Mouse (Mus musculus): ENCODE measurements around the gene Ppef1. TPM values are rescaled to one million over a fixed set of nuclear protein-coding genes. Genes with fewer than 3 reads are reported as not detected.

The Ppef1 gene
- polyA plus RNA-seq, 1 experiment from 2014 or later: 6.7 TPM

GRCm38 (mm10) chrX:160669992-160670391 lies 65.6 kb downstream of the Ppef1 start:
- Histone ChIP-seq H3K4me1 (no peaks in the 10 kb centered on the region), H3K36me3 (no peaks in the 10 kb centered on the region), H3K4me3 (no peak overlapping the region), H3K4me2 (replicated peaks) (no peak overlapping the region), H3K9ac (no peak overlapping the region), H3K27ac (no peak overlapping the region), H3K27me3 (replicated peaks) (no peaks in the 10 kb centered on the region), H3K9me3 (no peaks in the 10 kb centered on the region)
- ATAC-seq (ENCODE audit: low FRiP score, low read depth): no peak
- WGBS: 78% methylated on average over 1 of the region's 1 CpGs

- H3K27ac ChIP-seq: no peak overlapping the region
These were observed 124.5 kb downstream of the Ppef1 start for GRCm38 (mm10) chrX:160610882-160611644.

GRCm38 (mm10) chrX:160610482-160610881 lies 125.1 kb downstream of the Ppef1 start:
- H3K4me1 ChIP-seq: no peaks in the 10 kb centered on the region
- H3K36me3 ChIP-seq: no peaks in the 10 kb centered on the region
- no peak overlapping the region for H3K4me2 ChIP-seq (replicated peaks)
- no peak for ATAC-seq (ENCODE audit: low FRiP score, low read depth)
- H3K27me3 ChIP-seq (replicated peaks): no peaks in the 10 kb centered on the region
- no peak overlapping the region for H3K9ac ChIP-seq
- H3K4me3 ChIP-seq: no peak overlapping the region
- H3K9me3 ChIP-seq: no peaks in the 10 kb centered on the region
- no peak overlapping the region for H3K27ac ChIP-seq
- 56% methylated on average over 2 of the region's 2 CpGs for WGBS

More at GRCm38 (mm10) chrX:160610882-160611644, 124.5 kb downstream of the Ppef1 start:
- ATAC-seq (ENCODE audit: low FRiP score, low read depth): peak; percentile 72
- Histone ChIP-seq H3K9ac (no peak overlapping the region), H3K36me3 (no peaks in the 10 kb centered on the region), H3K4me2 (replicated peaks) (no peak overlapping the region), H3K27me3 (replicated peaks) (no peaks in the 10 kb centered on the region), H3K4me3 (no peak overlapping the region), H3K4me1 (no peaks in the 10 kb centered on the region), H3K9me3 (no peaks in the 10 kb centered on the region)
- 28% methylated on average over 4 of the region's 4 CpGs for WGBS

GRCm38 (mm10) chrX:160609849-160610248 lies 125.7 kb downstream of the Ppef1 start:
- WGBS: 32% methylated on average over 3 of the region's 3 CpGs
- no peak overlapping the region for H3K4me2 ChIP-seq (replicated peaks)
- H3K9me3 ChIP-seq: no peaks in the 10 kb centered on the region

GRCm38 (mm10) chrX:160603981-160604541 lies 131.5 kb downstream of the Ppef1 start:
- H3K4me3 ChIP-seq: no peak overlapping the region
- no peaks in the 10 kb centered on the region for H3K9me3 ChIP-seq
- H3K27ac ChIP-seq: no peak overlapping the region
- H3K27me3 ChIP-seq (replicated peaks): peaks cover 8% of the 10 kb centered on the region; the same call in 1 of the 2 replicates
- peaks cover 7% of the 10 kb centered on the region for H3K4me1 ChIP-seq
- no peak overlapping the region for H3K9ac ChIP-seq
- WGBS: 59% methylated on average over 6 of the region's 6 CpGs
- H3K4me2 ChIP-seq (replicated peaks): no peak overlapping the region
- H3K36me3 ChIP-seq: no peaks in the 10 kb centered on the region
- no peak for ATAC-seq (ENCODE audit: low FRiP score, low read depth)

More at GRCm38 (mm10) chrX:160609849-160610248, 125.7 kb downstream of the Ppef1 start:
- Histone ChIP-seq H3K36me3 (no peaks in the 10 kb centered on the region), H3K9ac (no peak overlapping the region), H3K27ac (no peak overlapping the region), H3K4me3 (no peak overlapping the region), H3K27me3 (replicated peaks) (no peaks in the 10 kb centered on the region), H3K4me1 (no peaks in the 10 kb centered on the region)
- ATAC-seq (ENCODE audit: low FRiP score, low read depth): no peak

- no peak overlapping the region for H3K27ac ChIP-seq
- H3K9me3 ChIP-seq: no peaks in the 10 kb centered on the region
- H3K36me3 ChIP-seq: no peaks in the 10 kb centered on the region
- peaks cover 8% of the 10 kb centered on the region; the same call in 1 of the 2 replicates for H3K27me3 ChIP-seq (replicated peaks)
- 87% methylated on average over 2 of the region's 2 CpGs for WGBS
- no peak overlapping the region for H3K4me2 ChIP-seq (replicated peaks)
- H3K4me1 ChIP-seq: peaks cover 13% of the 10 kb centered on the region
- H3K9ac ChIP-seq: no peak overlapping the region
- no peak overlapping the region for H3K4me3 ChIP-seq
- no peak for ATAC-seq (ENCODE audit: low FRiP score, low read depth)
These were observed 132.2 kb downstream of the Ppef1 start for GRCm38 (mm10) chrX:160603316-160603715.

GRCm38 (mm10) chrX:160602770-160603169 lies 132.8 kb downstream of the Ppef1 start:
- Histone ChIP-seq H3K4me3 (no peak overlapping the region), H3K27ac (no peak overlapping the region), H3K9me3 (no peaks in the 10 kb centered on the region), H3K36me3 (no peaks in the 10 kb centered on the region), H3K4me2 (replicated peaks) (no peak overlapping the region), H3K4me1 (peaks cover 16% of the 10 kb centered on the region), H3K27me3 (replicated peaks) (peaks cover 8% of the 10 kb centered on the region; the same call in 1 of the 2 replicates), H3K9ac (no peak overlapping the region)
- WGBS: 90% methylated on average over 1 of the region's 1 CpGs
- ATAC-seq (ENCODE audit: low FRiP score, low read depth): no peak

- H3K27ac ChIP-seq: no peak overlapping the region
- H3K4me1 ChIP-seq: peaks cover 16% of the 10 kb centered on the region
- no peak overlapping the region for H3K4me2 ChIP-seq (replicated peaks)
- no peaks in the 10 kb centered on the region for H3K36me3 ChIP-seq
- H3K9ac ChIP-seq: no peak overlapping the region
- no peak overlapping the region for H3K4me3 ChIP-seq
- peaks cover 8% of the 10 kb centered on the region; the same call in 1 of the 2 replicates for H3K27me3 ChIP-seq (replicated peaks)
- H3K9me3 ChIP-seq: no peaks in the 10 kb centered on the region
- ATAC-seq (ENCODE audit: low FRiP score, low read depth): no peak
- 60% methylated on average over 3 of the region's 3 CpGs for WGBS
These were observed 134.5 kb downstream of the Ppef1 start for GRCm38 (mm10) chrX:160601053-160601452.

GRCm38 (mm10) chrX:160598562-160599458 lies 136.8 kb downstream of the Ppef1 start:
- Histone ChIP-seq H3K4me1 (peaks cover 16% of the 10 kb centered on the region), H3K4me3 (no peak overlapping the region), H3K27me3 (replicated peaks) (peaks cover 5% of the 10 kb centered on the region; the same call in 1 of the 2 replicates), H3K27ac (peak overlapping the region; percentile 26; the same call in 1 of the 2 replicates), H3K9me3 (no peaks in the 10 kb centered on the region), H3K36me3 (no peaks in the 10 kb centered on the region), H3K4me2 (replicated peaks) (no peak overlapping the region), H3K9ac (no peak overlapping the region)
- peak; percentile 88 for ATAC-seq (ENCODE audit: low FRiP score, low read depth)
- 56% methylated on average over 3 of the region's 3 CpGs for WGBS

GRCm38 (mm10) chrX:160598055-160598454 lies 137.5 kb downstream of the Ppef1 start:
- H3K36me3 ChIP-seq: no peaks in the 10 kb centered on the region
- no peak overlapping the region for H3K4me3 ChIP-seq
- no peak overlapping the region for H3K27ac ChIP-seq
- H3K4me2 ChIP-seq (replicated peaks): no peak overlapping the region
- no peak overlapping the region for H3K9ac ChIP-seq
- H3K4me1 ChIP-seq: peaks cover 16% of the 10 kb centered on the region
- ATAC-seq (ENCODE audit: low FRiP score, low read depth): 0 out of 2 replicates have a peak, but pooled peaks have one; percentile 21
- 67% methylated on average over 2 of the region's 2 CpGs for WGBS
- H3K9me3 ChIP-seq: no peaks in the 10 kb centered on the region
- H3K27me3 ChIP-seq (replicated peaks): 0 out of 2 replicates have a peak, but pooled peaks cover 3% of the 10 kb centered on the region

- no peaks in the 10 kb centered on the region for H3K9me3 ChIP-seq
- no peaks in the 10 kb centered on the region for H3K4me1 ChIP-seq
- 76% methylated on average over 6 of the region's 6 CpGs for WGBS
- H3K27ac ChIP-seq: no peak overlapping the region
- no peak overlapping the region for H3K4me3 ChIP-seq
- ATAC-seq (ENCODE audit: low FRiP score, low read depth): no peak
- H3K4me2 ChIP-seq (replicated peaks): no peak overlapping the region
- H3K27me3 ChIP-seq (replicated peaks): no peaks in the 10 kb centered on the region
- no peaks in the 10 kb centered on the region for H3K36me3 ChIP-seq
- H3K9ac ChIP-seq: no peak overlapping the region
These were observed 142.6 kb downstream of the Ppef1 start for GRCm38 (mm10) chrX:160592933-160593332.

GRCm38 (mm10) chrX:160590147-160590546 lies 145.4 kb downstream of the Ppef1 start:
- H3K27me3 ChIP-seq (replicated peaks): no peaks in the 10 kb centered on the region
- H3K9me3 ChIP-seq: no peaks in the 10 kb centered on the region
- no peak overlapping the region for H3K4me2 ChIP-seq (replicated peaks)
- ATAC-seq (ENCODE audit: low FRiP score, low read depth): no peak
- H3K4me3 ChIP-seq: no peak overlapping the region
- H3K36me3 ChIP-seq: no peaks in the 10 kb centered on the region
- H3K27ac ChIP-seq: no peak overlapping the region
- H3K9ac ChIP-seq: no peak overlapping the region
- 96% methylated on average over 7 of the region's 7 CpGs for WGBS
- no peaks in the 10 kb centered on the region for H3K4me1 ChIP-seq
